Mouse (Mus musculus): Measurements from ENCODE around the gene Pik3r5.

The Pik3r5 gene

DNA sequence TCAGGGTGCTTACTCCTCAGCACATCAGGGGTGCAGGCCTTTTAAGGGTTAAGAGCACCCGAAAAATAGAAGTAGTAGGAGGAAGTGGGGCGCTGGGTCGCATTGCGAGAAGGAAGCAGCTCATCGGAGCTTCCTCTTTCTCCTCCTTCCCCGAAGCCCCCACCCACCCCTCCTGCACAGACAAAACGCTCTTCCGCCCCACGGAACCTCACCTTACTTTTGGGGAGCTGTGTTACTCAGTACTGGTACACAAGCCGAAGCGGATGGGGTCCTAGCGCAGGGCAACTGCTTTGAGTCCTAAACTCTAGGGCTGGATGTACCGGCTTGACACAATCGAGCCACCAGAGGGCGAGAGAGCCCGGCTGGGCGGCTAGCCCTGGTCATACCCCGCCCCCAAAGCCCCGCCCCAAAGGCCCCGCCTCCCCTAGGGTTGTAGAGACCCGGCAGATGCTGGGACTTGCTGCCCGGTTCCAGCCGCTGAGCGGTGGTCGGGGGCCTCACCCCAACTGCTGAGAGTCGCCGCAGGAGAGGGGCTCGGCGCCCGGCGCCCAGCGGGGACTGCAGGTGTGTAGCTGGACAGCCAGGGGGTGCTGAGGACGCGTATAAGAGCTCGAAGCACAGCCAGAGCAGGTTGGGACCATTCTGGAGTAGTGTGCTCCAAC lies at the start of gene Pik3r5:
Gene Pik3r5 (plus strand): TSS at position 423 of the 662 bp plus-strand sequence.
- Histone ChIP-seq H3K27me3 (ENCODE audit: control insufficient read depth, insufficient read depth, low read length, poor library complexity, severe bottlenecking) (no peaks in the 10 kb centered on the region), H3K36me3 (ENCODE audit: control insufficient read depth, insufficient read depth, low read length, poor library complexity, severe bottlenecking) (no peaks in the 10 kb centered on the region)
- DNase-seq (ENCODE audit: low read depth, low spot score): peak; percentile 93

DNA sequence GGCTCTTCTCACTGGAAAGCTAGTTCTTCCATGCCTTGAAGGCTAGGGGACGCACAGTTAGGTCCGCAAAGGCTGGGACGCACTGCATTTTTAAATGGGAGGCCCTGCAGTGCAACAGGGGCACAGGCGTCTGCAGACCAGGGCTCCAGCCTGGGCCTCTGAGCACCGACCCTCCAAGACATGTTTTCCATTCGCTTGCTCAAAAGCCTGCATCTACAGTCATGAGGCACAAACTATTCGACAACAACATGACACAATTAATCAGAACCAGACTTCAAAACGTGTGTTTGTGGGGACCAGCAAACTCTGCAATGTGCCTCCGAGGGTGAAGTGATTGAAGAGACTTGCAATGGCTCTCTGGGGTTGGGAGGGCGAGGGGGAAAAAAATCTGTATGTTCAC lies 48.4 kb upstream of the Pik3r5 start:
- no peak for DNase-seq (ENCODE audit: low read depth, low spot score)

DNA sequence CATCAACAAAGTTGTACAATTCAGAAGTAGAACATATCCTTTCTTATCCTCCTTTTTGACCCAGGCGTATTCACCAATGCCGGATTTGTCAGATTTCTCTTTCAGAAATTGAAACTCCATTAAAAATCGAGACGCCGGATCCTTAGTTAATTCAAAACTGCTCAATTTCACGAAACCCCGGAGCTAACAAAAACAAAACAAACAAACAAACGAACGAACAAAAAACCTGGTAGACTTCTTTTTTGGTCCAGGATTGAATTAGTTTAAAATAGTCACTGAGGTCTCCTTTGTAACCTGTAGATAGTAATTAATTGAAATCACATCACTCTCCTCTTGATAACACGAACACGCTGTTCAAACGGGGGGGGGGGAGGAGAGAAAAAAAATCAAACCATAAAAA lies 47.8 kb upstream of the Pik3r5 start:
- no peaks in the 10 kb centered on the region for H3K36me3 ChIP-seq (ENCODE audit: control insufficient read depth, insufficient read depth, low read length, poor library complexity, severe bottlenecking)
- H3K27me3 ChIP-seq (ENCODE audit: control insufficient read depth, insufficient read depth, low read length, poor library complexity, severe bottlenecking): peaks cover 3% of the 10 kb centered on the region; the same call in 1 of the 2 replicates
- DNase-seq (ENCODE audit: low read depth, low spot score): no peak

More for the DNA sequence above, 48.4 kb upstream of the Pik3r5 start:
- no peaks in the 10 kb centered on the region for H3K36me3 ChIP-seq (ENCODE audit: control insufficient read depth, insufficient read depth, low read length, poor library complexity, severe bottlenecking)
- peaks cover 3% of the 10 kb centered on the region; the same call in 1 of the 2 replicates for H3K27me3 ChIP-seq (ENCODE audit: control insufficient read depth, insufficient read depth, low read length, poor library complexity, severe bottlenecking)

DNA sequence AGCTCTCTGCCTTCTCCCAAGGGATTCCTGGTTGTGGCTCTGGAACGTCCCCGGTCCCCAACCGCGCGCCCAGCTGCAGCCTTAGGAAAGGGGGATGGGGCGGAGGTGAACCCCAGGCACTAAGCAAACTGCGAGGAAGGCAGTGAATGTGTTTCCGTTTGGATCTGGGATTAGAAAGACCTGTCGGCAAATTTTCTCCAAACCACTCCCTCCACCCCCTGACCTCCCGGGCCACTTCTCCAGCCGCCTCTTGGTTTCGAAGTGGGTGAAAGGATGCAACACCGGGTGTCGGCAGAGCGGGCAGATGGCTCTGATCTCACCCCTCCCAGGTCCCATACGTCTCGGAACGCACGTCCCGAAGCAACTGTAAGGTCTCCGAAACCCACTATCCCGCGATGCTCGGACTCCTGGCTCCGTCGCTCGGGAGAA lies 47.3 kb upstream of the Pik3r5 start:
- H3K36me3 ChIP-seq (ENCODE audit: control insufficient read depth, insufficient read depth, low read length, poor library complexity, severe bottlenecking): no peaks in the 10 kb centered on the region
- H3K27me3 ChIP-seq (ENCODE audit: control insufficient read depth, insufficient read depth, low read length, poor library complexity, severe bottlenecking): peaks cover 5% of the 10 kb centered on the region
- DNase-seq (ENCODE audit: low read depth, low spot score): no peak

DNA sequence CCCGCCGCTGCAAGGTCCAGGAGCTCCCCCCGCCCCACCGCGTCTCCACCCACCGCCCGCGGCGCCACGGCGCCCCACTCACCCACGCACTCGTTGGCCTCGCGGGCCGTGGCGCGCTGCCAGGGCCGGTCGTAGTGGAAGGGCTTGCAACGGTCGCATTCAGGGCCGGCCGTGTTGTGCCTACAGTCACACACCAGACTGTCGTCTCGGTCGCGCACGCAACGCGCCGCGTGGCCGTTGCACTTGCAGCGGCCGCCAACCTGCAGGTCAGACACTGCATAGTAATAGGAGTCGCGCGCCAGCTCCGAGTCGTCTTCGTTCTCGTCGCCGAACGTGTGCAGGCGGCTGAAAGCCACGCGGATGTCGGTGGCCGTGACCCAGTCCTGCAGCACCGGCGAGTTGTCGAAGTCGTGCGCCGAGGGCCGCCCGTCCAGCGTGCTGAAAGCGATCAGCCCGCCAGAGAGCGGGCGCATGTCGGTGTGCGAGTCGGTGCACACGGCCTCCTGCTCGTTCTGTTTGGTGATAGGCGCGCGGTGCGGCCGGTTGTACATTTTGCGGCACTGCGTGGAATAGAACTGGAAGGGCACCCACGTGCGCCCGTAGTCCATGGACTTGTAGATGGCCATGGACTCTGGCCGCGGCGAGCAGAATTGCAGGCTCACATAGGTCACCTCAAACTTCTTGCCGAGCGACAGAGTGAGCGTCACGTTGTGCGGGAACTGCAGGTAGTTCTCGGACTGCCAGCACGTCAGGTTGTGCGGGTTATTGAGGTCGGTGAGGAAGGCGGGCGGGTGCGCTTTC lies 46.7 kb upstream of the Pik3r5 start:
- no peaks in the 10 kb centered on the region for H3K36me3 ChIP-seq (ENCODE audit: control insufficient read depth, insufficient read depth, low read length, poor library complexity, severe bottlenecking)
- H3K27me3 ChIP-seq (ENCODE audit: control insufficient read depth, insufficient read depth, low read length, poor library complexity, severe bottlenecking): peaks cover 5% of the 10 kb centered on the region
- peak; percentile 26 for DNase-seq (ENCODE audit: low read depth, low spot score)

DNA sequence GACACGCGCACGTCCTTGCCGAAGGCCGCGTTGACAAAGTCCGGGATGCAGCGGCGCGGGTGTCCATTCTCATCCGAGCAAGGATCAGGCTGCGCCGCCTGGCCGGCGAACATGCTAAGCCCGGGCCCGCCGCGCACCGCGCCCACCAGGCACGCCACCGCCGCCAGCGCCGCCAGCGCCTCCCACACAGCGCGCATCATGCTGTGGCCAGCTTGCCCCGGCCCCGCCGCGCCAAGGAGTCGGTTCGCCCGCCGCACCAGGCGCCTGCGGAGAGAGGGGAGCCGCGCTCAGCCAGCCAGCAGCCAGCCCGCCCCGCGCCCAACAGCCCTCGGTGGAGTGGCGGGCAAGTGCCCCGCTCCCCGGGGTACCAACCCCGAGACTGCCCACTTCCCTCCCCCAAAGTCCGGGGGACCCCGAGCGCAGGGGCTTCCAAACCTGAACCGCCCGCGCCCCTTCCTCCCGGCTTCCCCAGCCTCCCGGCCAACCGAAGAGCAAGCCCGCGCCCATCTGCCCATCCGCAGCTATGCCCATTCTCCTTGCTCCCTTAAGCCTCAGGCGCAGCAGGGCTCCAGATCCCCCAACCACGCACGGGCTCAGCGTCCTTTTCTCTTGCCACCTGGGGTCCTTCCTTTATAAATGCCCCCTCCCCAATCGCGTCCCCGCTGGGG lies 45.9 kb upstream of the Pik3r5 start:
- DNase-seq (ENCODE audit: low read depth, low spot score): no peak
- no peaks in the 10 kb centered on the region for H3K36me3 ChIP-seq (ENCODE audit: control insufficient read depth, insufficient read depth, low read length, poor library complexity, severe bottlenecking)
- H3K27me3 ChIP-seq (ENCODE audit: control insufficient read depth, insufficient read depth, low read length, poor library complexity, severe bottlenecking): peaks cover 5% of the 10 kb centered on the region

DNA sequence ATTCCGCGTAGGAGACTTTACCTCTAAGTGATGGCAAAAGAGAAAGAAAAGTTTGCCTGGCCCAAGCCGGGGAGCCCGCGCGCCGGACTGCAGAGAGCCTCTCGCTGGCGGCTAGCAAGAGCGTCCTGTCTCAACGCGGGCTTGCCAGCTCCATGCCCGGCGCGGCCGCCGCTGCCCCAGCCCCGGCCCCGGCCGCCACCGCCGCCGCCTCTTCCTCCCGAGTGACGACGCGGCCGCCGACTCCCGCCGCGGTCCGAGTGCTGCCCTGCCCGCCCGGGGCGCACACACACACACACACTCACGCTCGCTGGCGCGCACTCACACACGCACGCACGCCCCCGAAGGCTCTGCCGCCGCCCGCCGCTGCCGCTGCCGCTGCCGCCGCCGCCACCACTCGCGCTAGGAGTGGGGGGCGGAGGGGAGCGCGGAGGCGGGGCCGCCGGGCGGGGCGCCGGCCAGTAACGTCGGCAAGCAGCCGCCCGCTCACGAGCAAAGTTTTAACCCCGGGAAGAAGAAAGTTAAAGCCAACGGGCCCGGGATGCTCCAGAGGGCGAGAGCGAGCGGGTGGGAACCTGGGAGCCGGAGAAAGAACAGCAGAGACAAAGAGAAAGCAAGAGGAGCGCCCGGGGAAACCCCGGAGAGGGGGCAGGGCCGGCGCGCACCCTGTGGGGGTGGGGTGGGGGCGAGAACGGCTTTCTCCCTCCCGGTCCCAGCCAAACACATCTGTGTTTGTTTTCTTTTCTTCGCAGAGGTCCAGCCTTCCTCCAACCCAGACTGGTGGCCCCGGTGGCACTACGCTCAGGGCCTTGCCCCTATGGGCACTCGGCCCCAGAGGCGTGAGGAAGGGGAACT lies 45.1 kb upstream of the Pik3r5 start:
- Histone ChIP-seq H3K27me3 (ENCODE audit: control insufficient read depth, insufficient read depth, low read length, poor library complexity, severe bottlenecking) (peaks cover 5% of the 10 kb centered on the region), H3K36me3 (ENCODE audit: control insufficient read depth, insufficient read depth, low read length, poor library complexity, severe bottlenecking) (no peaks in the 10 kb centered on the region)
- DNase-seq (ENCODE audit: low read depth, low spot score): peak; percentile 31

DNA sequence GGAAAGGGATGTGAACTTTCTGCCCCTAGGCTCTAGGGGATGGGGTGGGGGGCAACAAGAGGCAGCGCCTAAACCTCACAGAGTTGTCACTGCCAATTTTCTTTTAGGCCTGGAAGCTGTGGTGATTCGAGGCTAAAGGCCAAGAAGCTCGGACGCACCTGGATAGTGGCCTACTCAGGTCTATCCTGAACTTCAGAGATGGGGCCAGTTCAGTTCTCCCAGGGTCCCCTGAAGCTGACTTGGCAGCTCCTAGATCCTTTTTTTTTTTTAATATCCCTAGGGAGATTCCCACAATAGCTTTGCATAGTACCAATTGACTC lies 44.5 kb upstream of the Pik3r5 start:
- Histone ChIP-seq H3K27me3 (ENCODE audit: control insufficient read depth, insufficient read depth, low read length, poor library complexity, severe bottlenecking) (peaks cover 5% of the 10 kb centered on the region), H3K36me3 (ENCODE audit: control insufficient read depth, insufficient read depth, low read length, poor library complexity, severe bottlenecking) (no peaks in the 10 kb centered on the region)
- no peak for DNase-seq (ENCODE audit: low read depth, low spot score)

DNA sequence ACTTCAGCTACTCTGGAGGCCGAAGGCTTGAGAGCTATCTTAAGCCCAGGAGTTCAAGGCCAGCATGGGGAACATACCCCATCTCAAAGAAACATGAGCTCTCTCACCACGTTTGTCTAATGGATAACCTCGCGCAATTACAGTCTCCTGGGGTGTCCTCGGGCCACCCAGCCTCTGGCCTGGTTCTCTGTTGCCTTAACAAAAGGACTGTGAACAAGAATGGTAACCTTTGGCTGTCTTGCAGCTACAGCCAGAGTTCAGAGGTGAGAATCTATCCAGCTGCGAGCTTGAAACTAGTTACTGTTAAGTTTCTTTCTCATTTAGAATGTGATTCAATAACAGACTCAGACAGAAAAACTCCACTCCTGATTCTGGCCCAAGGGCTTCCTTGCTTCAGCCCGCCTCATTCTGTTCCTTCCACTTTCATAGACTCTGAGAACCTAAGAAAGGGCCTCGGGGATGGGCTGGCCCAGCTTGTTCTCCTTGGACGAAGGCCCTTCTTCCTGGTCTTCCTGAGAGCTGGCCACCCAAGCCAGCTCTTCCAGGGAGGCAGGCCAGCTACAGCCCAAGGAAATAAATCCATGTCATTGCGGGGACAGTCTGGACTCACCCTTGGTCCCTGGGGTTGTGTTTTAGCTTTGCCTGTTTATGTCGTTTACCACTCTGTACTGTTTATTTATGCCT lies 43.8 kb upstream of the Pik3r5 start:
- no peak for DNase-seq (ENCODE audit: low read depth, low spot score)
- no peaks in the 10 kb centered on the region for H3K36me3 ChIP-seq (ENCODE audit: control insufficient read depth, insufficient read depth, low read length, poor library complexity, severe bottlenecking)

DNA sequence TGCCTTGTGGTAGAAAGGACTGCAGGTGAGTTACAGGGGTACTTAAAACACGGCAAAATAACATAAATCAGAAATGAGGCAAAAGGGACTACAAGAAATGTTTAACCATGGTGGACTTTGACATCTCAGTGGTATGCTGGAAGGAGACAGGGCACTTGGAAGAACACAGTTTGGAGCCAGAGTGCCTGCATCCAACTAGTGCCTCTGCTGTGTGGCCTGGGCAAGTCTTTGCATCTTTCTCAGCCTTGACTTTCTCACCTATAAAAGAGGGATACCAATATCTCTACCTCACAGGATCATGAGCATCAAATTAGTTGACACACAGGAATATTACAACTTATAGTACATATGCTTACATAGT lies 43.3 kb upstream of the Pik3r5 start:
- no peak for DNase-seq (ENCODE audit: low read depth, low spot score)
- no peaks in the 10 kb centered on the region for H3K36me3 ChIP-seq (ENCODE audit: control insufficient read depth, insufficient read depth, low read length, poor library complexity, severe bottlenecking)
- H3K27me3 ChIP-seq (ENCODE audit: control insufficient read depth, insufficient read depth, low read length, poor library complexity, severe bottlenecking): peaks cover 5% of the 10 kb centered on the region

More for the DNA sequence above, 43.8 kb upstream of the Pik3r5 start:
- peaks cover 5% of the 10 kb centered on the region for H3K27me3 ChIP-seq (ENCODE audit: control insufficient read depth, insufficient read depth, low read length, poor library complexity, severe bottlenecking)

DNA sequence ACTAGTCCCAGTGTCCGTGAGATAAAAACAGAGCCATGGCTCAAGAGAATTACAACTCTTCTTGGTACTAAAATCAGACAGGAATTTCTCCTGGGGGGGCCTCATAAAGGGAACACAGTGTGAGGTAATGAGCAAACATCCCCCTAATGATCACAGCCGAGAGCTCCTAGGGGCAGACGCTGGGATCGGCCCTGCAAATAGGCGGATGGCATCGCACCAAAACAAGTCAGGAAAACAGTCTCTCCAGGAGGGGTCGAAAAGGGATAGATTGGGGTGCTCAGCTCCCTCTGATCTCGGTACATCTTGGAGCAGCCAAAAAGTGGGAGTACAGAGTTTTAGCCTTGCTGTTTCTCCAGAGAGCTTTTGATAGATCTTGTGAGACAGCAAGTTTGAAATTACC lies 42.3 kb upstream of the Pik3r5 start:
- no peaks in the 10 kb centered on the region for H3K36me3 ChIP-seq (ENCODE audit: control insufficient read depth, insufficient read depth, low read length, poor library complexity, severe bottlenecking)
- DNase-seq (ENCODE audit: low read depth, low spot score): no peak
- peaks cover 5% of the 10 kb centered on the region for H3K27me3 ChIP-seq (ENCODE audit: control insufficient read depth, insufficient read depth, low read length, poor library complexity, severe bottlenecking)

DNA sequence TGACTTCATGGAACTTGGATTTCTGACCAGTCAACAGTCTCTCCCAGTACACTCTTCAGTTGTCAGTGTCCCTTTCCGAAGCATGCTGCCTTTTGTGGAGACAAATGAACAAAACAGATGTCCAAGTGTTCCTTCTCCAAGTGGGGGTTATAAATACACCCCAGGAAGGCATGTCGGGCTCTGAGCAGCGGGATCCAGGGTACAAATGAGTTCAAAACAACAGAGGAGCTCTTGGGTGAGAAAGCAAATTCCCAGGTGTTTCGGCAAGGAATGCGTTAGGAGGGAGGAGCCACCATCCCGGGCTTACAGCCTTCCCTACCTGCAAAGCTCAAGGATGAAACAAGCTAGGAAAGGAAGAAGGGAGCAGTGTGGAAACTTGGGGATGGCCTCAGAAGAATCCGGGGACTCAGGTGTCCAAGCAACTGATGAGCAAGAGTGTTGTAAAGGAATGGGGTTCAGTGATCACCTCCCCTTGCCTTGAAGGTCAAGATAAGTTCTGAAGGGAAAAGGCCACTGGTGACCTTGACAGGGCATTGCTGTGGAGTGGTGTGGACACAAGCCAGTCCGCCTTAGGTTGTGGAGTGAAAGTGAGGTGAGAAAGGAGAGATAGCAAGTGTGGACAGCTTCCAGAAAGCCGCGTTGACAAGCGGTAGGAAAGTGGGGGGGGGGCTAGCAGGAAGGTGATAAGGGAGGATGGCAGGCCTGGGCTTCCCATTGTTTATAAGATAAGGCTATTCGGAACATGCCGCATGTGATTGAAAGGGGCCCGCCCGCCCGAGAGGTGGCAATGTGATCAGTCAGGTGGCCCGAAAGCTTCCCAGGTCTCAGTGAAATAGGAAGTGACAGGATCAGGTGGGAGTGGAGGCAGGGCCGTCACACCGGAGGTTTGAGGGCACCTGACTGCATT lies 41.3 kb upstream of the Pik3r5 start:
- peaks cover 2% of the 10 kb centered on the region; the same call in 1 of the 2 replicates for H3K27me3 ChIP-seq (ENCODE audit: control insufficient read depth, insufficient read depth, low read length, poor library complexity, severe bottlenecking)
- no peak for DNase-seq (ENCODE audit: low read depth, low spot score)
- H3K36me3 ChIP-seq (ENCODE audit: control insufficient read depth, insufficient read depth, low read length, poor library complexity, severe bottlenecking): no peaks in the 10 kb centered on the region

DNA sequence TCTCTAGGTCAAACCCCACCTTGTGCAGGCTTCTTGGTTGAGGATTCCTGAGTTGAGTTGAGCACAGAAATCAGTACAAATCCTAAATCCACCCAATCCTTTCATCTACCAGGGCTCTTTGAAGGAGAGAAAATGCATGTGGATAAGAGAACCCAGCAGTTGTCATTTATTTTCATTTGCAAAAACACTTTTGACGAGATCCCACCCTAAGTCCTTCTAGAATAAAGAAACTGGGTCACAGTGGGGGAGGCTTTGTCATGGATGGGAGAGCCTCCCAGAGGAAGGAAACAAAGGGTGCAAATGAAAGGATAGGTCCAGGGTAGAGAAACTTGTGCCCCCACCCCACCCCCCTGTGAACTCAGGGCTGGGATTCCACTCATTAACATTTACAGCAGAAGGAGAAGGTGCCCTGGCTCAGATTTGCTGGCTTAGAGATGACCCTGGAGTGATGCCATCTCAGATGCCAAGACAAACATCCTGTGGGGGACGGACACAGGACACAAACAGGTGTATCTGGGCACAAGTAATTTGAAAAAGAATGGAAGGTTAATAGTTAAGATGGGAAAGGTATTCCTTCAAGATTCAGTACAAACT lies 37.9 kb upstream of the Pik3r5 start:
- no peak for DNase-seq (ENCODE audit: low read depth, low spot score)
- no peaks in the 10 kb centered on the region for H3K36me3 ChIP-seq (ENCODE audit: control insufficient read depth, insufficient read depth, low read length, poor library complexity, severe bottlenecking)
- H3K27me3 ChIP-seq (ENCODE audit: control insufficient read depth, insufficient read depth, low read length, poor library complexity, severe bottlenecking): peaks cover 2% of the 10 kb centered on the region; the same call in 1 of the 2 replicates
